Mouse (Mus musculus) lung, postnatal 0 days (tissue): ENCODE measurements around the gene Smc5. TPM values are rescaled to one million over a fixed set of nuclear protein-coding genes. Genes with fewer than 3 reads are reported as not detected.
A peak's percentile ranks its signal among the peaks of the same experiment; 100 is the strongest.

Experiments
- ATAC-seq: fragments of 200-750 bp; cut with Nextera tagmentation; 2 replicates; pipeline ENCODE4 v1.8.0; 2017; ENCODE audit warnings: moderate library complexity
- DNase-seq: peaks from one replicate; pipeline ENCODE4 v3.0.0-alpha.2; 2016; ENCODE audit warnings: low spot score
- H3K27ac ChIP-seq: fragments of 300-500 bp; sonication (generic); 2 replicates; pipeline ENCODE4 v1.5.1; 2014; ENCODE audit warnings: antibody characterized with exemption, mild to moderate bottlenecking, low read length, mixed read lengths
- H3K27me3 ChIP-seq: fragments of 300-500 bp; sonication (generic); replicated peaks from 2 replicates; pipeline ENCODE4 v1.6.1; 2014; ENCODE audit warnings: low read length, mixed read lengths; ENCODE audit not compliant: insufficient read depth
- H3K36me3 ChIP-seq: fragments of 300-500 bp; sonication (generic); 2 replicates; pipeline ENCODE4 v1.6.1; 2014; ENCODE audit warnings: low read length, mixed read lengths; ENCODE audit not compliant: insufficient read depth
- H3K4me1 ChIP-seq: fragments of 300-500 bp; sonication (generic); 2 replicates; pipeline ENCODE4 v1.6.1; 2014; ENCODE audit warnings: antibody characterized with exemption, low read depth, low read length, mixed read lengths; ENCODE audit not compliant: insufficient read depth
- H3K4me2 ChIP-seq: fragments of 300-500 bp; sonication (generic); replicated peaks from 2 replicates; pipeline ENCODE4 v1.6.1; 2014; ENCODE audit warnings: low read depth, mild to moderate bottlenecking, low read length, moderate library complexity, mixed read lengths
- H3K4me3 ChIP-seq: fragments of 300-500 bp; sonication (generic); 2 replicates; pipeline ENCODE4 v1.5.1; 2014; ENCODE audit warnings: low read depth, low read length
- H3K9ac ChIP-seq: fragments of 300-500 bp; sonication (generic); replicated peaks from 2 replicates; pipeline ENCODE4 v1.6.1; 2014; ENCODE audit warnings: low read depth, mild to moderate bottlenecking
- H3K9me3 ChIP-seq: fragments of 300-500 bp; sonication (generic); 2 replicates; pipeline ENCODE4 v1.6.1; 2016; ENCODE audit warnings: low read length, mixed read lengths
- CTCF ChIP-seq: IDR thresholded peaks from 2 replicates; pipeline ENCODE4 v1.5.1; 2016; ENCODE audit warnings: antibody characterized with exemption, mild to moderate bottlenecking
- EP300 ChIP-seq: IDR thresholded peaks from 2 replicates; pipeline ENCODE4 v1.6.1; 2016; ENCODE audit warnings: antibody characterized with exemption, mild to moderate bottlenecking, control low read depth
- WGBS: fragments of 180-500 bp; shearing (Covaris S2); extraction: QIAGEN DNeasy Blood & Tissue Kit; methylation state at CpG from one replicate; pipeline ENCODE4 v1.1.7; 2014; 5-methylcytosine and 5-hydroxymethylcytosine counted together
- polyA plus RNA-seq: library from polyadenylated mRNA; unstranded; fragments of >200 nt; fragmentation: Nextera tagmentation; extraction: Ambion mirVana; gene quantifications from 2 replicates; pipeline ENCODE4 v1.2.1, GENCODE M21; 2015

Gene Smc5
- polyA plus RNA-seq, 1 experiment from 2014 or later = 12.9 TPM

- DNase-seq (no peak), ATAC-seq (peak; percentile 31)
- H3K4me2 ChIP-seq = no peak overlapping the region
These were observed 111.3 kb downstream of the Smc5 start for GRCm38 (mm10) chr19:23162387-23162809.

GRCm38 (mm10) chr19:23159780-23160395, 113.8 kb downstream of the Smc5 start:
- no peak overlapping the region for H3K4me3 ChIP-seq
- H3K9ac ChIP-seq = no peak overlapping the region
- 53% methylated on average over 10 of the region's 10 CpGs for WGBS
- no peaks in the 10 kb centered on the region for H3K9me3 ChIP-seq
- TF ChIP-seq CTCF = no peak
- TF ChIP-seq EP300 = no peak
- H3K27me3 ChIP-seq = no peaks in the 10 kb centered on the region
- no peak overlapping the region for H3K27ac ChIP-seq
- DNase-seq = no peak
- peaks cover 6% of the 10 kb centered on the region; the same call in 1 of the 2 replicates for H3K4me1 ChIP-seq
- no peak overlapping the region for H3K4me2 ChIP-seq
- H3K36me3 ChIP-seq = no peaks in the 10 kb centered on the region
- ATAC-seq = no peak

More at GRCm38 (mm10) chr19:23162387-23162809, 111.3 kb downstream of the Smc5 start:
- H3K9ac ChIP-seq = no peak overlapping the region
- 28% methylated on average over 8 of the region's 8 CpGs for WGBS
- no peak overlapping the region for H3K4me3 ChIP-seq
- H3K36me3 ChIP-seq = no peaks in the 10 kb centered on the region
- H3K27ac ChIP-seq = peak overlapping the region; percentile 20; the same call in 1 of the 2 replicates
- TF ChIP-seq EP300 (no peak), CTCF (no peak)
- H3K9me3 ChIP-seq = no peaks in the 10 kb centered on the region
- peaks cover 6% of the 10 kb centered on the region; the same call in 1 of the 2 replicates for H3K4me1 ChIP-seq
- no peaks in the 10 kb centered on the region for H3K27me3 ChIP-seq

Other genes starting within 250 kb of the Smc5 start
- gene Klf9, start 132.7 kb downstream of the Smc5 start, polyA plus RNA-seq = 28.8 and 46.2 TPM in 2 replicates
- 12.8 and 13.8 TPM in 2 replicates for gene Mamdc2, start 174.5 kb upstream of the Smc5 start, polyA plus RNA-seq